Mouse (Mus musculus): ENCODE measurements around the gene Ndufa9. TPM values are rescaled to one million over a fixed set of nuclear protein-coding genes. Genes with fewer than 3 reads are reported as not detected.

Gene Ndufa9
- polyA plus RNA-seq, 1 experiment, result 93.4 TPM

GRCm38 (mm10) chr6:126791488-126791887 lies 57.4 kb downstream of the Ndufa9 start:
- Histone ChIP-seq H3K27me3 (ENCODE audit: control insufficient read depth, insufficient read depth, low read length) (no peaks in the 10 kb centered on the region), H3K4me1 (ENCODE audit: control insufficient read depth, insufficient read depth, insufficient read length, low read length) (no peaks in the 10 kb centered on the region), H3K4me3 (ENCODE audit: low read depth, low read length) (no peak overlapping the region), H3K36me3 (ENCODE audit: control insufficient read depth, insufficient read depth, low read length) (no peaks in the 10 kb centered on the region), H3K27ac (ENCODE audit: insufficient read depth, low read depth, low read length) (no peak overlapping the region)
- TF ChIP-seq CTCF (IDR thresholded peaks at IDR 0.05; ENCODE audit: extremely low read depth, insufficient read length, insufficient replicate concordance, low read depth, low read length), result no peak
- TF ChIP-seq POLR2A (IDR thresholded peaks at IDR 0.05; ENCODE audit: low read depth, low read length), result no peak
- 37% methylated on average over 4 of the region's 4 CpGs for WGBS

- 50% methylated on average over 8 of the region's 8 CpGs for WGBS
- no peaks in the 10 kb centered on the region for H3K27me3 ChIP-seq (ENCODE audit: control insufficient read depth, insufficient read depth, low read length)
- no peaks in the 10 kb centered on the region for H3K4me1 ChIP-seq (ENCODE audit: control insufficient read depth, insufficient read depth, insufficient read length, low read length)
- no peaks in the 10 kb centered on the region for H3K36me3 ChIP-seq (ENCODE audit: control insufficient read depth, insufficient read depth, low read length)
- TF ChIP-seq POLR2A (IDR thresholded peaks at IDR 0.05; ENCODE audit: low read depth, low read length) (no peak), CTCF (IDR thresholded peaks at IDR 0.05; ENCODE audit: extremely low read depth, insufficient read length, insufficient replicate concordance, low read depth, low read length) (no peak)
- no peak overlapping the region for H3K4me3 ChIP-seq (ENCODE audit: low read depth, low read length)
- H3K27ac ChIP-seq (ENCODE audit: insufficient read depth, low read depth, low read length), result no peak overlapping the region
These were observed 60.1 kb downstream of the Ndufa9 start for GRCm38 (mm10) chr6:126788863-126789262.

- no peak for TF ChIP-seq POLR2A (IDR thresholded peaks at IDR 0.05; ENCODE audit: low read depth, low read length)
- no peak for TF ChIP-seq CTCF (IDR thresholded peaks at IDR 0.05; ENCODE audit: extremely low read depth, insufficient read length, insufficient replicate concordance, low read depth, low read length)
- Histone ChIP-seq H3K27me3 (ENCODE audit: control insufficient read depth, insufficient read depth, low read length) (no peaks in the 10 kb centered on the region), H3K36me3 (ENCODE audit: control insufficient read depth, insufficient read depth, low read length) (no peaks in the 10 kb centered on the region), H3K4me3 (ENCODE audit: low read depth, low read length) (no peak overlapping the region), H3K4me1 (ENCODE audit: control insufficient read depth, insufficient read depth, insufficient read length, low read length) (no peaks in the 10 kb centered on the region), H3K27ac (ENCODE audit: insufficient read depth, low read depth, low read length) (no peak overlapping the region)
- WGBS, result 23% methylated on average over 5 of the region's 5 CpGs
These were observed 64.7 kb downstream of the Ndufa9 start for GRCm38 (mm10) chr6:126784206-126784605.

DNA sequence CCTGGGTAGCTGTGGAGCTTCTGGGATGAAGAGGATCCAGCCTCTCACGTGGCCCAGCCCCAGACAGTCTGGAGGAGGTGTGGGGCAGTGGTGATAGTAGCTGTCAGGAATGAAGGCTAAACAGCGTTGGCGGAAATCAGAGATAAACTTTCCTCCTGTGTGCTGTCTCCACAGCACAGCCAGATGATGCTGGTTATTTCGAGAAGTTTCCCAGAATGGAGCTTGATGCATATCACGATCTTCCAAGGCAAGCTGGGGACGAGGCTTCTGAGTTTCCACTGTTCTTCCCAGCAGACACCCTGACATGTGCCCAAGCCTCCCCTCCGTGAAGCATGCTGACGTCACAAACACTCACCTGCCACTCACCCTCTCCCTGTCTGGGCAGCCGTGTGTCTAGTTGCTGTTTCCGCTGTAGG lies 65.3 kb downstream of the Ndufa9 start:
- H3K36me3 ChIP-seq (ENCODE audit: control insufficient read depth, insufficient read depth, low read length), result no peaks in the 10 kb centered on the region
- TF ChIP-seq CTCF (IDR thresholded peaks at IDR 0.05; ENCODE audit: extremely low read depth, insufficient read length, insufficient replicate concordance, low read depth, low read length) (no peak), POLR2A (IDR thresholded peaks at IDR 0.05; ENCODE audit: low read depth, low read length) (no peak)
- no peak overlapping the region for H3K27ac ChIP-seq (ENCODE audit: insufficient read depth, low read depth, low read length)
- H3K27me3 ChIP-seq (ENCODE audit: control insufficient read depth, insufficient read depth, low read length), result no peaks in the 10 kb centered on the region
- H3K4me1 ChIP-seq (ENCODE audit: control insufficient read depth, insufficient read depth, insufficient read length, low read length), result no peaks in the 10 kb centered on the region
- no peak overlapping the region for H3K4me3 ChIP-seq (ENCODE audit: low read depth, low read length)
- WGBS, result 48% methylated on average over 10 of the region's 10 CpGs

- no peaks in the 10 kb centered on the region for H3K4me1 ChIP-seq (ENCODE audit: control insufficient read depth, insufficient read depth, insufficient read length, low read length)
- no peaks in the 10 kb centered on the region for H3K27me3 ChIP-seq (ENCODE audit: control insufficient read depth, insufficient read depth, low read length)
- TF ChIP-seq CTCF (IDR thresholded peaks at IDR 0.05; ENCODE audit: extremely low read depth, insufficient read length, insufficient replicate concordance, low read depth, low read length), result no peak
- no peak for TF ChIP-seq POLR2A (IDR thresholded peaks at IDR 0.05; ENCODE audit: low read depth, low read length)
- no peak overlapping the region for H3K27ac ChIP-seq (ENCODE audit: insufficient read depth, low read depth, low read length)
- no peaks in the 10 kb centered on the region for H3K36me3 ChIP-seq (ENCODE audit: control insufficient read depth, insufficient read depth, low read length)
- no peak overlapping the region for H3K4me3 ChIP-seq (ENCODE audit: low read depth, low read length)
- WGBS, result 98% methylated on average over 1 of the region's 1 CpGs
These were observed 65.9 kb downstream of the Ndufa9 start for GRCm38 (mm10) chr6:126783056-126783455.

DNA sequence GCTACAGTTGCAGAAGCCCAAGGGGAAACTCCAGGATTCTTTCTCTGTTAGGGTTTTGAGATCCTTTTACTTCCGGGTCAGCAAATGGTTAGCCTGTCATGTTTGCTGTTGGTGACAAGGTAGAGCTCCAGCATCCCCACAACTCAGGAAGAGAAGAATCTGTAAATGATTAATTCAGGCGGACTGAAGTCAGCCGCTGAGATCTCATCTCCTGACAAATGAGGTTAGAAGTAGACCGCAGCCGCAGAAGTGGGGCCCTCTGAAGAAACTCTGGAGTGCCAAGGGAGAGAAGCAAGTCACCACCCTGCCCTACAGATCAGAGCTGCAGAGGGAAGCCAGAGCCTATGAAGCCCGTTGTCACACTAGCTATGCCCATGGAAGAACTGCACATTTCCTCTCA lies 71.0 kb downstream of the Ndufa9 start:
- no peak for TF ChIP-seq CTCF (IDR thresholded peaks at IDR 0.05; ENCODE audit: extremely low read depth, insufficient read length, insufficient replicate concordance, low read depth, low read length)
- TF ChIP-seq POLR2A (IDR thresholded peaks at IDR 0.05; ENCODE audit: low read depth, low read length), result no peak
- no peak overlapping the region for H3K4me3 ChIP-seq (ENCODE audit: low read depth, low read length)
- WGBS, result 25% methylated on average over 6 of the region's 6 CpGs
- no peaks in the 10 kb centered on the region for H3K27me3 ChIP-seq (ENCODE audit: control insufficient read depth, insufficient read depth, low read length)
- no peaks in the 10 kb centered on the region for H3K4me1 ChIP-seq (ENCODE audit: control insufficient read depth, insufficient read depth, insufficient read length, low read length)
- H3K36me3 ChIP-seq (ENCODE audit: control insufficient read depth, insufficient read depth, low read length), result no peaks in the 10 kb centered on the region
- H3K27ac ChIP-seq (ENCODE audit: insufficient read depth, low read depth, low read length), result no peak overlapping the region

GRCm38 (mm10) chr6:126773873-126774272 lies 75.1 kb downstream of the Ndufa9 start:
- H3K36me3 ChIP-seq (ENCODE audit: control insufficient read depth, insufficient read depth, low read length), result no peaks in the 10 kb centered on the region
- no peaks in the 10 kb centered on the region for H3K27me3 ChIP-seq (ENCODE audit: control insufficient read depth, insufficient read depth, low read length)
- no peak overlapping the region for H3K4me3 ChIP-seq (ENCODE audit: low read depth, low read length)
- H3K4me1 ChIP-seq (ENCODE audit: control insufficient read depth, insufficient read depth, insufficient read length, low read length), result no peaks in the 10 kb centered on the region
- no peak overlapping the region for H3K27ac ChIP-seq (ENCODE audit: insufficient read depth, low read depth, low read length)
- no peak for TF ChIP-seq CTCF (IDR thresholded peaks at IDR 0.05; ENCODE audit: extremely low read depth, insufficient read length, insufficient replicate concordance, low read depth, low read length)
- TF ChIP-seq POLR2A (IDR thresholded peaks at IDR 0.05; ENCODE audit: low read depth, low read length), result no peak
- WGBS, result 29% methylated on average over 4 of the region's 4 CpGs

DNA sequence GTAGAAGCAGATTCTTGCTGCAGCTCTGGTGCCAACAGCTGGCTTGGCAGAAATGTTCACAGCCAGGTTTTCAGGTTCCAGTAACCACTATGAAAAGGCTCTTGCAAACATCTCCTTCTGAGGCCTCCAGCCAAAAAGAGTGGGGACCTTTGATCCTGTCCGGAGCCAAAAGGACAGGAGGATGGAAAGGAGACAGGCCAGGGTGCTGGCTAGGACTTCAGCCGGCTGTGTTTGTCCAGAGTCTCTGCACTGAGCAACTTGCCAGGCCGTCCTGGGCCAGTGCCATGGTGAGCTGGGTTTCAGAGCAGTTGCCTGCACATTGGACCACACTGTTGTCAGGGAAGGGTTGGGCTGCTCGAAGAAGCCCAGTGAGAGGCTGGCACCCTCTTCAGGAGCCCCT lies 76.6 kb downstream of the Ndufa9 start:
- Histone ChIP-seq H3K27me3 (ENCODE audit: control insufficient read depth, insufficient read depth, low read length) (no peaks in the 10 kb centered on the region), H3K36me3 (ENCODE audit: control insufficient read depth, insufficient read depth, low read length) (no peaks in the 10 kb centered on the region), H3K27ac (ENCODE audit: insufficient read depth, low read depth, low read length) (no peak overlapping the region), H3K4me3 (ENCODE audit: low read depth, low read length) (no peak overlapping the region), H3K4me1 (ENCODE audit: control insufficient read depth, insufficient read depth, insufficient read length, low read length) (no peaks in the 10 kb centered on the region)
- WGBS, result 68% methylated on average over 4 of the region's 4 CpGs
- TF ChIP-seq CTCF (IDR thresholded peaks at IDR 0.05; ENCODE audit: extremely low read depth, insufficient read length, insufficient replicate concordance, low read depth, low read length), result no peak
- TF ChIP-seq POLR2A (IDR thresholded peaks at IDR 0.05; ENCODE audit: low read depth, low read length), result no peak

Other genes starting within 250 kb of the Ndufa9 start
- 0.19 and 0.43 TPM in 2 replicates for gene Kcna1, start 202.8 kb downstream of the Ndufa9 start, polyA plus RNA-seq (2012; rRNA removed)
- gene Kcna6, start 108.5 kb downstream of the Ndufa9 start, polyA plus RNA-seq (2012; rRNA removed), result 0.23 and 0.55 TPM in 2 replicates
- not detected in 2 replicates for gene Akap3, start 4.0 kb upstream of the Ndufa9 start, polyA plus RNA-seq (2012; rRNA removed)
- 0.18 TPM in 2 replicates for gene Dyrk4, start 72.7 kb upstream of the Ndufa9 start, polyA plus RNA-seq (2012; rRNA removed)
- gene Rad51ap1, start 90.5 kb upstream of the Ndufa9 start, polyA plus RNA-seq (2012; rRNA removed), result 1.1 and 2.3 TPM in 2 replicates
- 0.57 and 1.1 TPM in 2 replicates for gene D6Wsu163e, start 90.8 kb upstream of the Ndufa9 start, polyA plus RNA-seq (2012; rRNA removed)
- not detected in 2 replicates for gene Fgf6, start 166.4 kb upstream of the Ndufa9 start, polyA plus RNA-seq (2012; rRNA removed)
- 0.19 TPM in 1 of 2 replicates, not detected in the other for gene Fgf23, start 223.8 kb upstream of the Ndufa9 start, polyA plus RNA-seq (2012; rRNA removed)

Measured in small intestine, adult 2 months (tissue).